Mouse (Mus musculus) ES-E14 (cell line): ENCODE data around the gene Sqstm1. TPM values are rescaled to one million over a fixed set of nuclear protein-coding genes. Genes with fewer than 3 reads are reported as not detected.
"Not testable (repeated sequence)": the region's sequence is repeated elsewhere in the genome, so short reads cannot be mapped to it uniquely, and the experiment has no call there.

Experiments
- DNase-seq: peaks from one replicate; pipeline ENCODE4 v3.0.0-alpha.2; 2013; ENCODE audit warnings: low read depth, low spot score
- H3K27ac ChIP-seq: 2 replicates; pipeline ENCODE4 v1.5.1; 2012; ENCODE audit warnings: low read depth, mild to moderate bottlenecking, low read length, moderate library complexity, mixed read lengths; ENCODE audit not compliant: poor library complexity, insufficient read depth, severe bottlenecking
- H3K36me3 ChIP-seq: 2 replicates; pipeline ENCODE4 v1.6.1; 2012; ENCODE audit warnings: mild to moderate bottlenecking, low read length, moderate library complexity, mixed read lengths; ENCODE audit not compliant: control insufficient read depth, poor library complexity, insufficient read depth, severe bottlenecking
- H3K4me1 ChIP-seq, 2 experiments: fragments of 150-350 bp in 1 of 2; sonication (generic) in 1 of 2; 2 replicates each; pipeline ENCODE4 v1.6.1; 2012; ENCODE audit warnings: low read length in 2 of 2, mild to moderate bottlenecking in 1 of 2, mixed read lengths in 1 of 2; ENCODE audit not compliant: control insufficient read depth in 2 of 2, insufficient read depth in 2 of 2, poor library complexity in 1 of 2
- H3K4me3 ChIP-seq, 2 experiments: fragments of 150-350 bp in 1 of 2; sonication (generic) in 1 of 2; 2 replicates each; pipeline ENCODE4 v1.5.1; 2012; ENCODE audit warnings: low read length in 2 of 2, low read depth in 1 of 2, mild to moderate bottlenecking in 1 of 2, mixed read lengths in 1 of 2; ENCODE audit not compliant: insufficient read depth in 1 of 2, poor library complexity in 1 of 2, severe bottlenecking in 1 of 2
- H3K9ac ChIP-seq: 2 replicates; pipeline ENCODE4 v1.6.1; 2012; ENCODE audit warnings: low read depth, mild to moderate bottlenecking, low read length, mixed read lengths; ENCODE audit not compliant: poor library complexity, insufficient read depth, severe bottlenecking
- H3K9me3 ChIP-seq: fragments of 150-350 bp; sonication (generic); 2 replicates; pipeline ENCODE4 v1.6.1; 2012; ENCODE audit warnings: low read depth, mild to moderate bottlenecking, low read length; ENCODE audit not compliant: control insufficient read depth, insufficient read depth
- CHD2 ChIP-seq: IDR thresholded peaks from 2 replicates; pipeline ENCODE4 v1.6.1; 2014; ENCODE audit warnings: mild to moderate bottlenecking, low read depth, low read length, inconsistent platforms
- HCFC1 ChIP-seq: IDR thresholded peaks from 2 replicates; pipeline ENCODE4 v1.6.1; 2012; ENCODE audit warnings: low read length, inconsistent platforms, borderline replicate concordance; ENCODE audit not compliant: insufficient read depth
- MAFK ChIP-seq: IDR thresholded peaks from 2 replicates; pipeline ENCODE4 v1.6.1; 2014; ENCODE audit warnings: mild to moderate bottlenecking, low read depth, low read length, inconsistent platforms; ENCODE audit not compliant: insufficient read depth
- ZC3H11A ChIP-seq: IDR thresholded peaks from 2 replicates; pipeline ENCODE4 v1.6.1; 2012; ENCODE audit warnings: low read depth, mild to moderate bottlenecking, inconsistent platforms, low read length, borderline replicate concordance
- ZNF384 ChIP-seq: IDR thresholded peaks from 2 replicates; pipeline ENCODE4 v1.6.1; 2012; ENCODE audit warnings: low read depth, low read length, inconsistent platforms
- in situ Hi-C, 2 experiments: fragments of 600-800 bp; cut with MboI; formaldehyde crosslinking; loops; one replicate each; pipeline ENCODE4 v1.15.1; 2025; ENCODE audit warnings: low sequenced_read_pairs in 2 of 2, inconsistent platforms in 1 of 2; ENCODE audit not compliant: unreplicated experiment in 2 of 2
- total RNA-seq: library from RNA; depleted of rRNA; stranded (reverse); fragments of 300-350 nt; gene quantifications from 2 replicates; pipeline ENCODE4 v1.2.3, GENCODE M21; 2012

Sqstm1 gene
- total RNA-seq, 1 experiment = 234 TPM

GRCm38 (mm10) chr11:50178532-50179488 lies 31.8 kb downstream of the Sqstm1 start:
- no peaks in the 10 kb centered on the region for H3K9me3 ChIP-seq
- no peaks in the 10 kb centered on the region; a peak in 1 of 4 replicates for H3K4me1 ChIP-seq
- H3K9ac ChIP-seq = no peak overlapping the region
- in situ Hi-C loops = no loop called here
- no peak for DNase-seq
- no peak overlapping the region for H3K4me3 ChIP-seq
- H3K27ac ChIP-seq = no peak overlapping the region
- TF ChIP-seq CHD2 = no peak
- TF ChIP-seq MAFK = no peak
- no peak for TF ChIP-seq HCFC1
- no peak for TF ChIP-seq ZC3H11A
- TF ChIP-seq ZNF384 = no peak
- peaks cover 12% of the 10 kb centered on the region for H3K36me3 ChIP-seq

- no peaks in the 10 kb centered on the region; a peak in 1 of 4 replicates for H3K4me1 ChIP-seq
- no peak for DNase-seq
- H3K36me3 ChIP-seq = peaks cover 12% of the 10 kb centered on the region
- in situ Hi-C loops = no loop called here
- TF ChIP-seq CHD2 (no peak), ZNF384 (no peak), HCFC1 (no peak), MAFK (no peak), ZC3H11A (no peak)
- H3K9ac ChIP-seq = no peak overlapping the region
- H3K4me3 ChIP-seq = no peak overlapping the region
- no peaks in the 10 kb centered on the region for H3K9me3 ChIP-seq
- no peak overlapping the region for H3K27ac ChIP-seq
Measured at GRCm38 (mm10) chr11:50177111-50177510, 33.5 kb downstream of the Sqstm1 start.

GRCm38 (mm10) chr11:50176351-50176750 lies 34.3 kb downstream of the Sqstm1 start:
- Histone ChIP-seq H3K9me3 (no peaks in the 10 kb centered on the region), H3K27ac (no peak overlapping the region), H3K4me1 (no peaks in the 10 kb centered on the region; a peak in 1 of 4 replicates), H3K4me3 (no peak overlapping the region), H3K36me3 (peaks cover 12% of the 10 kb centered on the region), H3K9ac (no peak overlapping the region)
- no peak for DNase-seq
- in situ Hi-C loops = no loop called here
- TF ChIP-seq ZNF384 (no peak), CHD2 (no peak), MAFK (no peak), HCFC1 (no peak), ZC3H11A (no peak)

- Histone ChIP-seq H3K36me3 (peaks cover 17% of the 10 kb centered on the region), H3K27ac (no peak overlapping the region; the same call in 1 of the 2 replicates), H3K9me3 (no peaks in the 10 kb centered on the region), H3K4me1 (peaks cover 0 to 4% of the 10 kb centered on the region in 2 experiments; a peak in 1 of 4 replicates), H3K9ac (peak overlapping the region; percentile 90), H3K4me3 (peak overlapping the region; percentile 89 to 90)
- TF ChIP-seq CHD2 (no peak), HCFC1 (peak; percentile 61; the same call in 1 of the 2 replicates), MAFK (no peak)
- in situ Hi-C loops = no loop called here
- peak; percentile 98 for DNase-seq
Measured at GRCm38 (mm10) chr11:50174730-50175187, 35.9 kb downstream of the Sqstm1 start.

GRCm38 (mm10) chr11:50174111-50174729 lies 36.4 kb downstream of the Sqstm1 start, which contains the start of gene Mrnip:
Mrnip (plus strand) TSS chr11:50174444.
- H3K4me1 ChIP-seq, DNase-seq, H3K9me3 ChIP-seq, H3K27ac ChIP-seq, in situ Hi-C loops: not testable (repeated sequence)
- Histone ChIP-seq H3K9ac (peak within 1 kb of the TSS; percentile 90), H3K36me3 (peaks cover 17% of the 10 kb centered on the region), H3K4me3 (peak within 1 kb of the TSS; percentile 89 to 90)
